Mouse (Mus musculus): ENCODE data around the gene Fitm1.
A peak's percentile ranks its signal among the peaks of the same experiment; 100 is the strongest.

Gene Fitm1

DNA sequence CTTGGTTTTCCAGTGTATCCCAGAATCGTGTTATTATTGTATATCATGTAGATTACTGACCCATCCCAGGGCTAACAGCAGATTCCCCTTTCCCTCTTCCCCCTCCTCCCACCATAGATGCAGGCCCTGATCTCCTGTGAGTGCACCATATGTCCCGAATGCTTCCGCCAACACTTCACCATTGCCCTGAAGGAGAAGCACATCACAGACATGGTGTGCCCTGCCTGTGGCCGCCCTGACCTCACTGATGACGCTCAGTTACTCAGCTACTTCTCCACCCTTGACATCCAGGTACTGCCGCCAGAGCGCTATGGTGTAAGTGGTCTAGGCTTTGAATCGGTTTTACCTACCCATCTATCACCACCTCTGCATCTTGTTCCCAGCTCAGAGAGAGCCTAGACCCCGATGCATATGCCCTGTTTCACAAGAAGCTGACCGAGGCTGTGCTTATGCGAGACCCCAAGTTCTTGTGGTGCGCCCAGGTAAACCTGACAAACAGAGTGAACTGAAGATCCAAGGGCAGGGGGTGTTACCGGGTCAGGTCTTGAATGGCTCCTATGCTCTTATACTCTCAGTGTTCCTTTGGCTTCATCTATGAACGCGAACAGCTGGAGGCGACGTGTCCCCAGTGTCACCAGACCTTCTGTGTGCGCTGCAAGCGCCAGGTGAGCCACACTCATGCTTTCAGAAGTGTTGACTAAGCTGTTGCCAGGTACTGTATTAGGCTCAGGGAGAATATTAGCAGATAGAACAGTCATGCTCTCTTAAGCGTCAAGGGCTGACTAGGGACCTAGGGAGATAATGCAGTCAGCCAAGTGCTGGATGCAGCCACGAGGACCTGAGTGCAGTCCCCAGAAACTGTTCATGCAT is 23.3 kb downstream of the Fitm1 start:
- DNase-seq (ENCODE audit: low spot score), result no peak

DNA sequence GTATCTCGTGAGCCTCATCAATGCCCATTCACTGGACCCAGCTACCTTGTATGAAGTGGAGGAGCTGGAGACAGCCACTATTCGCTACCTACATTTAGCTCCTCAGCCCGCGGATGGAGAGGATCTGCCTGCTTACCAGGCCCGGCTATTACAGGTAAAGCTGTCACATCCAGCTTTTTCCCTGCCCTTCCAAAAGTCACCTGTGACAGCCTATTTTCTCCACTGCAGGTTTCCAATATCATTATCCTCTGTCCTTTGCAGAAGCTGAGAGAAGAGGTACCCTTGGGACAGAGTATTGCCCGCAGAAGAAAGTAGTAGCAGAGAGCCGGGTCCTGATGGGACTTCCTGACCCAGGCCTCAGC is 27.8 kb downstream of the Fitm1 start, which contains the start of gene Irf9:
TSS of gene Irf9 (plus strand) at position 301 of the 362 bp plus-strand sequence.
- DNase-seq (ENCODE audit: low spot score), result no peak

DNA sequence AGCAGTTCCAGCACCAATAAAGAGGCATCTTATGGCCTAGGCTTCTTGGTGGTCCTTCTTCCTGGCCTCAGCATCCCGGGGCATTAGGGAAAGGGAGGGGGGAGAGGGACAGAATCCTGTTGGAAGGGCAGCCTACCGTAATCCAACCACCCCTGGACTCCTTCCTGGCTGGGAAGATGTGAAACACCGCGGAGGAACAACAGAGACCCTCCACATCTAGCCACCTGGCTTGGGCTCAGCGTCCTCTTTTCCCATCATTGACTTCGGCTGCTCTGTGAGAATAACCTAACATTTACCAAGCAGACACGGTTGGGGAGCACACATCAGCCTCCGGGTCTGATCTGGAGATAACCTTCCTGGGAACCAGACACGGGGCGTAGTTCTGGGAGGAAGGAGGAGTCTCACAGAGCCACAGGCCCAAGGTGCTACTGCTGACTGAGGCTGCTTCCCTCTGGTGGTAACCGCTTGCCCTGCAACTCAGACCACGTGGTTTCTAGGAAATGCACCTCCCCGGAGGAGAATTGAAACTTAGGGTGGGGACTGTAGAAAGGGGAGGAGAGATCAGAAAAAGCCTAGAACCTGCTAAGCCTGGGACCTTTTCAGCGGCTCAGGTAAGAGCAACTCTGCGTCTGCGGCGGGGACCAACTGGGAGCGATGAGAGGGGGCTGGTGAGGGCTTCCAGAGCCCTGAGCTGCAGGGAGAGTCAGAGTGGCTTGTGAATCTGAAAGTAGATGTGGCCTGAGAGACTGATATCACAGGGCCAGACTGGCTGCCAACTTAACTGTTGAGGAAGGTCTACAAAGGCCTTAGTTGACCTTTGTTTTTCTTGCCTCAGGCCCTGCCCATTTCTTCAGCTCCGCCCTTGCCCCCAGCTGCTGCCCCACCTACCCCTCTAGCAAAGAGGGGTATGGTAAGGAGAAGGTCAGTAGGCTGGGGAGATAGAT is 28.5 kb downstream of the Fitm1 start:
- peak; percentile 85 for DNase-seq (ENCODE audit: low spot score)

DNA sequence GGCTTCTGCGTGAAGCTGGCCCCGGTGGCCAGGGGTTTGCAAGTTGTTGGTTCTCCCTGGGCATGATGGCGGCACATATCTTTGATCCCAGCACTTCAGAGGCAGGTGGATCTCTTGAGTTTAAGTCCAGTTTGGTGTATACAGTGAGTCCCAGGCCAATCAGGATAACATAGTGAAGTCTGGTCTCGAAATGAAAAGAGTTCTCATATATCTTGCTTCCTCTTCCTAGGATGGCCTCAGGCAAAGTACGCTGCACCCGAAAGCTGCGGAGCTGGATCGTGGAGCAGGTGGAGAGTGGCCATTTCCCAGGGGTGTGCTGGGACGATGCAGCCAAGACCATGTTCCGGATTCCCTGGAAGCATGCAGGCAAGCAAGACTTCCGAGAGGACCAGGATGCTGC is 29.4 kb downstream of the Fitm1 start:
- DNase-seq (ENCODE audit: low spot score), result no peak

DNA sequence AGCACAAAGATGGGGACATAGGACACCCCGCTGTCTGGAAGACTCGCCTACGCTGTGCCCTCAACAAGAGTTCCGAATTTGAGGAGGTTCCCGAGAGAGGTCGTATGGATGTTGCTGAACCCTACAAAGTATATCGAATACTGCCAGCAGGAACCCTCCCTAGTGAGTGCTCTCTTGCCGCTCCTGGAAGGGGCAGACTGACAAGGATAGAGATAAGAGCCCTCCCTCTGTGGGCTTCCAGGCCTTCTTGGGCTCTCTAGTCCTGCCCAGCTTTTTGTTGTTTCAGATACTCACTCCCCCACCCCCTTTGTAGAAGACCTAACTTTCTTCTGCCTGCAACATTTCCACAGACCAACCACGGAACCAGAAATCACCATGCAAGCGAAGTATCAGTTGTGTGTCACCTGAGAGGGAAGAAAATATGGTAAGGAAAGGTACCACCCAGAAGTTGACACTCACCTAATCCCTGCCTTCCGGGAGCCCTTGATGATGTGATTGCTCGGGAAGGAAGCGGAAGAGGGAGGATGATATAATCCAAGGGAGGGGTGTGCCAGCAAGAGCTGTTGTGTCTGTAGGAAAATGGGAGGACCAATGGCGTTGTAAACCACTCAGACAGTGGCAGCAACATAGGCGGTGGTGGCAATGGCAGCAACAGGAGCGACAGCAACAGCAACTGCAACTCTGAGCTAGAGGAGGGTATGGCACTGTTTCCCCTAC is 30.5 kb downstream of the Fitm1 start:
- no peak for DNase-seq (ENCODE audit: low spot score)

DNA sequence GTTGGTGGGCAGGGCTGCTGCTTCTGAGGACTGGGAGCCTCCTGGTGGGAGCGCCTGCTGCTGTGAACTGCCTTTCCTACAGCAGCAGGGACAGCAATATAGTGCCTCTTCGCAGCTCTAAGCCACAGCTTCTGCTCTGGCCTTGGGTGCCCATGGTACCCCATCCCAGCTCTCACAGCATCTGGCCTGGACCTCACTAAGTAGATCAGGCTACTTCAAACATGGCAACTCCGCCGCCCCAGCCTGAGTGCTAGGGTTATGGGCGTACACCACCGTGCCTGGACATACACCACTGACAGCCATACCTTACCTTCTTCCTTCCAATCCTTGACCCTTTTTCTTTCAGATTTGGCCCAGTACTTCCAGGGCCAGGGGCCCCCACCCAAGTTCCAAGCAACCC is 32.9 kb downstream of the Fitm1 start:
- DNase-seq (ENCODE audit: low spot score), result no peak

DNA sequence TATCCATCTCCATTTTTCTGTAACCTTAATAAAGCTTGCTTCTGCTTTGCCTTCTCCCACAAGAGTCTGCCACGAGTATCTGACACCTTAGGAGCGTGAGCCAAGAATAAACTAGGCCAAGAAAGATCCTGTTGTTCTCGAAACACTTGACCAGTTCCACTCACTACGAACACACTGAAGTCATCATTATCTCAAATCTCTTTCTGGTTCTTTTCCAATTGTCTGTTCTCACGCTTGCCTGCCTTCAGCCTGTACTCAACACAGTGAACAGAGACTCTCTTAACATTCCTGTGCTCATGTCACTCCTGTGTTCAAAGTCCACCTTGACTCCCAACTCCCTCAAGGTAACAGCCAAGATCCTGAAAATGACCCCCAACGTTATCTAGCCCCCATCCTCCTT is 37.9 kb downstream of the Fitm1 start:
- DNase-seq (ENCODE audit: low spot score), result peak; percentile 44

DNA sequence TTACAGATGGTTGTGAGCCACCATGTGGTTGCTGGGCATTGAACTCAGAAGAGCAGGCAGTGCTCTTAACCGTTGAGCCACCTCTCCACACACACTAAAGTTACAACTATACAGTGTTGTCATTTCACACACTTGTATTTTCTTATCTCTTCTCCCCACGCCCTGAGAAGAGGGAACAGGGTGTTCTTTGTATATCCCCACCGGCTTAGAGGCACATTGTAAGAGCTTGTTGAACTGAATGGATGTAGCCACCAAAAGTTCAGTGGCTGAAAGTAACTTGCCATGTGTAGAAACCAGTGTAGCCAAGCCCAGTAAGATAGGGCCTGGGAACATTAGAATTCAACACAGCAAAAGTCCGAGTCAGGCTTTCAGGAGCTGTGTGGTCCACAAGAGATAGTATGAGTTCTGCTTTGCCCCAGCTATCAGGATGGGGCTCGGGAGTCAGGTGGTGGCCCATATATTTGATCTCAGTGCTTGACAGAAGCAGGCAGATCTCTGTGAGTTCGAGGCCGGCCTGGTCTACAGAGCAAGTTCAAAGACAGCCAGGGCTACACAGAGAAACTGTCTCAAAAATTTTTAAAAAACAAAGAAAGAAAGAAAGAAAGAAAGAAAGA is 39.3 kb downstream of the Fitm1 start:
- peak; percentile 44 for DNase-seq (ENCODE audit: low spot score)

DNA sequence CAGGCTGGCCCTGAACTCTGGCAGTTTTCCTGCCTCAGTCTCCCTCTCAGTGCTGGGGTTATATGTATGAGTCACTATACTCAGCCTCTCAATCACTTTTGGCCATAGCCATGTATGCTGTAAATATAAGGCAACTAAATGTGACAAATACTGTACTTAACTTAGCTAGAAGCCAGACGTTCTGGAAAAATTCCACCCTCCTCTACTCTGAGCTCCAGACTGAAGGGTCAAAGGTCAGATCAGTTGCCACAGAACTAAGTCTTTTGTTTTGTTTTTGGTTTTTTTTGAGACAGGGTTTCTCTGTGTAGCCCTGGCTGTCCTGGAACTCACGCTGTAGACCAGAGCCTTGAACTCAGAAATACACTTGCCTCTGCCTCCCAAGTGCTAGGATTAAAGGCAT is 40.5 kb downstream of the Fitm1 start:
- DNase-seq (ENCODE audit: low spot score), result no peak

DNA sequence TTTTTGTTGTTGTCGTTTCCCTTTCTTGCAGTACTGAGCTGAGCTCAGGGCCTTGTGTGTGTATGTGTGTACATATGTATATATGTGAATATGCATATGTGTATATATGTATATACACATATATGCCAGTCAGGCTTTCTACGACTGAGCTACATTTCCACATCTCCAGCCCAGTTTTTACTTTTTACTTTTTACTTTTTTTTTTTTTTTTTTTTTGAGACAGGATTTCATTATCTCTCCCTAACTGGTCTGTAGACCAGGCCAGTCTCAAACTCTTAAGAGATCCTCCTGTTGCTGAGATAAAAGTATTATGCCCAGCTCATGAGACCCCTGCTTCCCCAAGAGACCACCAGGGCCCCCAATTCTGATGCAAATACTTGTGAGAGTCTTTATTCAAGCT is 41.4 kb downstream of the Fitm1 start:
- DNase-seq (ENCODE audit: low spot score), result no peak

DNA sequence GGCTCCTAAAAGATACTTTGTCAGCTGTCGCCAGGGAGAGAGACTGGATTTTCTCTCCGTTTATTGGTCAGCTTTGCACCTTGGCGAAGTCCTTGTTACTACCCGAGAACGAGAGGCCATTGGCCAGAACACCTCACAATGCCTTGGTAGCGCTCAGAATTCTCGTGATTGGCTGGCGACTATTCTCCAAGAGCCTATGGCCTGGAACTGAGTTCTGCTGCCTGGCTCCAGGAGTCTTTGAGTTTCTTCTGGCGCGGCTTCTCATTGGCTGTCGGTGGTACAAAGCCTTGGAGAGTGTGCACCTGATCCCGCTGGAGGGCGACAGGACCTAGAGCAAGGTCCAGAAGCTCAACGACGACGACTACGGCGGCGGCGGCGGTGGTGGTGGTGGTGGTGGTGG is 42.4 kb downstream of the Fitm1 start, which contains the start of gene Rec8:
TSS of gene Rec8 (plus strand) at position 216 of the 400 bp plus-strand sequence.
- DNase-seq (ENCODE audit: low spot score), result peak; percentile 88

DNA sequence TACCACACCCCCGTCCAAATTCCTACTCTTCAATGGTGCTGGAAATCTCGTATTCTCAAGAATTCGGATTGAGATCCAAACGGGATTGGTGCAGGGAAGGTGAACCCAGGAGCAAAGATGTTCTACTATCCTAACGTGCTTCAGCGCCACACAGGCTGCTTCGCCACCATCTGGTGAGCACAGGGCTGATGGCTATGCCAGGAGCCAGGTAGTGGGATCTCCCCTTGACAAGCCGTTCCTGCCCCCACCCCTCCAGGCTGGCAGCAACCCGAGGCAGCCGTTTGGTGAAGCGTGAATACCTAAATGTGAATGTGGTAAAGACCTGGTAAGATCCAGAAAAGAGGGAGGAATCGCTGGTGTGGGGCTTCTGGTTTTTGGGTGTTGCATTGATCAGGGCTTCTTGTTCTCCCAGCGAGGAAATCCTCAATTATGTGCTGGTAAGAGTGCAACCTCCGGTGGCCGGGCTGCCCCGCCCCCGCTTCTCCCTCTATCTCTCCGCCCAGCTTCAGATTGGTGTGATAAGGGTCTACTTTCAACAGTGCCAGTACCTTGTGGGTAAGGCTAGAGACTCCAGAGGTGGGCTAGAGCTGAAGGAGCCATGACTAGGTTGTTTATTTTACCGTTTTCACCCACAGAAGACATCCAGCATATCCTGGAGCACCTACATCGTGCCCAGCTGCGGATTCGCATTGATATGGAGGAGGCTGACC is 43.2 kb downstream of the Fitm1 start:
- no peak for DNase-seq (ENCODE audit: low spot score)

All from testis, postnatal 14 days (tissue).